In genomic region chr5:43602518-43602917, GRCm38 (mm10) we compare ENCODE assay signal across 20 mouse cellular contexts.
"Had no signal": no experiment of that assay in that cellular context is flagged by ENCODE, and none has a peak within 500 bp of the region (broad histone marks: within the 10 kb centered on the region; RNA-seq: fewer than 3 reads in every experiment).

No protein-coding gene starts in this region.

- H3K4me3 ChIP-seq: kidney, embryonic 15.5 days; limb, embryonic 12.5 days; limb, embryonic 15.5 days; midbrain, embryonic 12.5 days; midbrain, embryonic 15.5 days; neural tube, embryonic 12.5 days; neural tube, embryonic 15.5 days; stomach, embryonic 15.5 days had no signal

- H3K27ac ChIP-seq: kidney, embryonic 15.5 days; limb, embryonic 12.5 days; limb, embryonic 15.5 days; liver, embryonic 14.5 days; macrophage; midbrain, embryonic 12.5 days; midbrain, embryonic 15.5 days; neural tube, embryonic 12.5 days; neural tube, embryonic 15.5 days; stomach, embryonic 15.5 days had no signal

- H3K4me1 ChIP-seq: kidney, embryonic 15.5 days; limb, embryonic 12.5 days; limb, embryonic 15.5 days; midbrain, embryonic 12.5 days; midbrain, embryonic 15.5 days; neural tube, embryonic 12.5 days; neural tube, embryonic 15.5 days; stomach, embryonic 15.5 days had no signal

- H3K27me3 ChIP-seq: kidney, embryonic 15.5 days; limb, embryonic 12.5 days; limb, embryonic 15.5 days; midbrain, embryonic 12.5 days; midbrain, embryonic 15.5 days; neural tube, embryonic 12.5 days; neural tube, embryonic 15.5 days; stomach, embryonic 15.5 days had no signal

- DNase-seq: kidney, postnatal 10 days; kidney, postnatal 36 days; left cerebral cortex, postnatal 4 days; liver, postnatal 0 days; lung, embryonic 14.5 days; right cerebral cortex, adult 18-20 months; right cerebral cortex, postnatal 14 days; right cerebral cortex, postnatal 4 days; spleen, adult 18-20 months; thymus, postnatal 25 days had no signal

- H3K36me3 ChIP-seq: kidney, embryonic 15.5 days; limb, embryonic 12.5 days; limb, embryonic 15.5 days; midbrain, embryonic 12.5 days; midbrain, embryonic 15.5 days; neural tube, embryonic 12.5 days; neural tube, embryonic 15.5 days; stomach, embryonic 15.5 days had no signal
